Mouse (Mus musculus) left cerebral cortex, adult 11 months (tissue): ENCODE results near the gene Vars.
"Not testable (repeated sequence)": the region's sequence is repeated elsewhere in the genome, so short reads cannot be mapped to it uniquely, and the experiment has no call there.

Experiments
- DNase-seq: peaks from one replicate; pipeline ENCODE4 v3.0.0; 2022; ENCODE audit warnings: low spot score

The Vars gene

GRCm38 (mm10) chr17:35000717-35001451, at the start of gene Vars:
Vars (plus strand) TSS chr17:35000987.
- DNase-seq = peak; percentile 71

- DNase-seq = peak; percentile 45
These were observed 49.0 kb upstream of the Vars start for GRCm38 (mm10) chr17:34951636-34952377.

- peak; percentile 63 for DNase-seq
These were observed 48.3 kb upstream of the Vars start for GRCm38 (mm10) chr17:34952378-34953040.

GRCm38 (mm10) chr17:34953258-34953657, 47.5 kb upstream of the Vars start:
- no peak for DNase-seq

GRCm38 (mm10) chr17:34953904-34954303, 46.9 kb upstream of the Vars start:
- no peak for DNase-seq

GRCm38 (mm10) chr17:34954831-34955230, 46.0 kb upstream of the Vars start:
- DNase-seq = no peak

GRCm38 (mm10) chr17:34955884-34956283, 44.9 kb upstream of the Vars start:
- DNase-seq = no peak

GRCm38 (mm10) chr17:34956340-34956739, 44.4 kb upstream of the Vars start:
- no peak for DNase-seq

- DNase-seq = not testable (repeated sequence)
These were observed 43.5 kb upstream of the Vars start for GRCm38 (mm10) chr17:34957291-34957690.

GRCm38 (mm10) chr17:34957966-34958365, 42.8 kb upstream of the Vars start:
- not testable (repeated sequence) for DNase-seq

GRCm38 (mm10) chr17:34958734-34959129, 42.1 kb upstream of the Vars start:
- not testable (repeated sequence) for DNase-seq

- peak; percentile 72 for DNase-seq
These were observed 41.5 kb upstream of the Vars start, which contains the start of gene Hspa1b for GRCm38 (mm10) chr17:34959130-34959778. Hspa1b (minus strand) TSS chr17:34959238.

GRCm38 (mm10) chr17:34959881-34960515, 40.8 kb upstream of the Vars start:
- DNase-seq = no peak

- DNase-seq = no peak
These were observed 39.9 kb upstream of the Vars start for GRCm38 (mm10) chr17:34960702-34961493.

- no peak for DNase-seq
These were observed 38.7 kb upstream of the Vars start for GRCm38 (mm10) chr17:34962125-34962524.

- no peak for DNase-seq
These were observed 37.9 kb upstream of the Vars start for GRCm38 (mm10) chr17:34962841-34963240.

- DNase-seq = no peak
These were observed 36.1 kb upstream of the Vars start for GRCm38 (mm10) chr17:34964640-34965049.

- no peak for DNase-seq
These were observed 35.2 kb upstream of the Vars start for GRCm38 (mm10) chr17:34965627-34966026.

- DNase-seq = not testable (repeated sequence)
These were observed 31.0 kb upstream of the Vars start, which contains the start of gene Gm20481 for GRCm38 (mm10) chr17:34969822-34970221. Gm20481 (plus strand) TSS chr17:34969912.

- not testable (repeated sequence) for DNase-seq
These were observed 29.9 kb upstream of the Vars start for GRCm38 (mm10) chr17:34970850-34971249.

- DNase-seq = not testable (repeated sequence)
These were observed 29.1 kb upstream of the Vars start for GRCm38 (mm10) chr17:34971694-34972068.
